Mouse (Mus musculus) cortical plate, adult 2 months (tissue): ENCODE data around the gene 1700029I15Rik. TPM values are rescaled to one million over a fixed set of nuclear protein-coding genes. Genes with fewer than 3 reads are reported as not detected.

Source experiments
- H3K27ac ChIP-seq: fragments of 200-500 bp; 2 replicates; pipeline ENCODE4 v1.5.1; 2012; ENCODE audit warnings: low read length, control low read depth, inconsistent platforms; ENCODE audit not compliant: insufficient read depth
- H3K4me1 ChIP-seq: fragments of 200-500 bp; 2 replicates; pipeline ENCODE4 v1.6.1; 2011; ENCODE audit warnings: low read length; ENCODE audit not compliant: control insufficient read depth, insufficient read depth
- H3K4me3 ChIP-seq: fragments of 200-500 bp; 2 replicates; pipeline ENCODE4 v1.5.1; 2011; ENCODE audit warnings: mild to moderate bottlenecking, low read length, control low read depth; ENCODE audit not compliant: insufficient read depth
- CTCF ChIP-seq: fragments of 200-500 bp; IDR thresholded peaks from 2 replicates; pipeline ENCODE4 v1.5.1; 2011; ENCODE audit warnings: mild to moderate bottlenecking, control low read depth, low read length; ENCODE audit not compliant: insufficient read depth; ENCODE audit errors: extremely low read depth
- POLR2A ChIP-seq: fragments of 200-500 bp; IDR thresholded peaks from 2 replicates; pipeline ENCODE4 v1.6.1; 2011; ENCODE audit warnings: mild to moderate bottlenecking, low read length, control low read depth; ENCODE audit not compliant: insufficient read depth; ENCODE audit errors: extremely low read depth
- polyA plus RNA-seq: library from polyadenylated mRNA; depleted of rRNA; stranded (reverse); fragments of >200 nt; gene quantifications from 2 replicates; pipeline ENCODE4 v1.2.3, GENCODE M21; 2012; rRNA removed

Gene 1700029I15Rik
- 4.2 and 4.4 TPM in 2 replicates for polyA plus RNA-seq

- Histone ChIP-seq H3K27ac (no peak within 1 kb of the TSS), H3K4me3 (no peak within 1 kb of the TSS), H3K4me1 (no peaks in the 10 kb centered on the region)
- TF ChIP-seq POLR2A (0 out of 2 replicates have a peak, but pooled peaks have one; percentile 7), CTCF (no peak)
Observed at GRCm38 (mm10) chr2:92381901-92382588, at the start of gene 1700029I15Rik. Gene 1700029I15Rik, plus strand, starts transcription at chr2:92382538.

GRCm38 (mm10) chr2:92342418-92342817 is 39.9 kb upstream of the 1700029I15Rik start:
- TF ChIP-seq POLR2A, result no peak
- no peak for TF ChIP-seq CTCF
- Histone ChIP-seq H3K4me3 (no peak overlapping the region), H3K4me1 (no peaks in the 10 kb centered on the region), H3K27ac (no peak overlapping the region)

- Histone ChIP-seq H3K27ac (no peak overlapping the region), H3K4me1 (peaks cover 6% of the 10 kb centered on the region), H3K4me3 (no peak overlapping the region)
- TF ChIP-seq CTCF (no peak), POLR2A (no peak)
Observed at GRCm38 (mm10) chr2:92347191-92347590, 35.1 kb upstream of the 1700029I15Rik start.

GRCm38 (mm10) chr2:92349589-92350425 is 32.5 kb upstream of the 1700029I15Rik start:
- H3K4me1 ChIP-seq, result peaks cover 6% of the 10 kb centered on the region
- H3K27ac ChIP-seq, result no peak overlapping the region
- TF ChIP-seq CTCF, result no peak
- TF ChIP-seq POLR2A, result no peak
- H3K4me3 ChIP-seq, result no peak overlapping the region

DNA sequence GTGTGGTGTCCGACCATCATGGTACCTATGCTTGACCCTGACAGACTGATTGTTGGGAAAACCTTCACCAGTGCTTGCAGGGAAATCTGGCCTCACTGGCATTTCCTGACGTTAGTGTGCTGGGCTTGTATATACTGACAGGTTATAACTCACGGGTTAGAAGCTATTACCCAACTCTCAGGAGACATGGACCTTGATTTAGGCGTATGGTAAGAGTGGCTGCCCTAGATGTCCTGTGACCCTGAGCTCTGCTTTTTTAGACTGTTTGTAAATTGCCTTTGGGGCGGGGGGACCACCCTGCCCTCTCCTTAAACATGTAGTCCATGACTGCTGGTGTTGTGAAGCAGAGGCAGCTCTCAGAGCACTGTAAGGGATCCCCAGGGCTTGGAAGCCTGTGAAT is 31.7 kb upstream of the 1700029I15Rik start:
- TF ChIP-seq POLR2A, result no peak
- no peak for TF ChIP-seq CTCF
- no peak overlapping the region for H3K4me3 ChIP-seq
- peaks cover 6% of the 10 kb centered on the region for H3K4me1 ChIP-seq
- no peak overlapping the region for H3K27ac ChIP-seq

GRCm38 (mm10) chr2:92353402-92353801 is 28.9 kb upstream of the 1700029I15Rik start:
- TF ChIP-seq CTCF, result no peak
- TF ChIP-seq POLR2A, result no peak
- Histone ChIP-seq H3K4me1 (peaks cover 6% of the 10 kb centered on the region), H3K4me3 (no peak overlapping the region), H3K27ac (no peak overlapping the region)

DNA sequence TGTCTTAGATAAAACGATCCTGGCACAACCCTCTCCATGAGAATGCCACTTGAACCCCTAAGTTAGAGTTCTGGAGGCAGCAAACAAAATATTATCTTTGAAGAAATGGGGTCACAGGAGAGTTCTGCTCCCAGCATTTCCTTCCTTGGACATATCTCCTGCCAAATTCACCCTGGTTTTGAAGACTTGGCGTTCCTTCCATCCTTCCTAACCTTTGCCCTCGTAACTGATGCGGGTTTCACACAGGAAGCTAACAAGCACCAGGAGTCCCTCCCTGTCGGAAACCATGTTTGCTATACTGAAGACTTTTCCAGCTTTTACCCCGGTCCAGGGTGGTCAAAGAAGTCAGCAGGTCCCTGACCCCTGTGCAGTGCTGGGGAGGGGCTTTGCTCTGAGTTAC is 28.1 kb upstream of the 1700029I15Rik start:
- no peak overlapping the region for H3K4me3 ChIP-seq
- H3K4me1 ChIP-seq, result peaks cover 4% of the 10 kb centered on the region
- no peak overlapping the region for H3K27ac ChIP-seq
- TF ChIP-seq CTCF, result no peak
- no peak for TF ChIP-seq POLR2A

- no peak overlapping the region for H3K4me3 ChIP-seq
- H3K4me1 ChIP-seq, result no peaks in the 10 kb centered on the region
- H3K27ac ChIP-seq, result no peak overlapping the region
- no peak for TF ChIP-seq POLR2A
- TF ChIP-seq CTCF, result no peak
Observed at GRCm38 (mm10) chr2:92359301-92359700, 23.0 kb upstream of the 1700029I15Rik start.

DNA sequence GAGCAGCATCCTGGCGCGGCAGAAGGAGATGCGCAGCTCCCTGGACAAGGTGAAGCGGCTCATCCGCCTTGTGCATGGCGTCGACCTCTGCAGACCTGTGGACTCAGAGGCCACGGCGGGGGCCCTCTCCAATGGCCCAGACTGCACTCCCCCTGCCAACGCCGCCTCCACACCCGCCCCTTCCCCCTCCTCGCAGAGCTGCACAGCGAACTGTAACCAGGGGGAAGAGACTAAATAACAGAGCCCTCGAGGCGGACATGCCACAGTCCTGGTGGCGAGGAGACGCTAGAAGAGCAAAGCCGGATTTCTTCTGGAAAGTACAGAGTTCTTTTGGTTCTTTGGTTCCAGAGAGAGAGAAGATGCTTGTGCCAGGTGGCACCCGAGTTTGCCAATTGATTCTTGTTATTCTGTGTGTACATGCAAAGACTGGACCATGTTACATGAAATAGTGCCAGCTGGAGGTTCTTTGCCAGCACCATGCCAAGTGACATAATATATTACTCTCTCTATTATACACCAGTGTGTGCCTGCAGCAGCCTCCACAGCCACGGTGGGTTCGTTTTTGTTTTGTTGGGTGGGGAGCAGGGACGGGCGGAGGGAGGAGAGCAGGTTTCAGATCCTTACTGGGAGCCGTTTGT is 22.0 kb upstream of the 1700029I15Rik start:
- no peak overlapping the region for H3K4me3 ChIP-seq
- no peaks in the 10 kb centered on the region for H3K4me1 ChIP-seq
- no peak overlapping the region for H3K27ac ChIP-seq
- TF ChIP-seq POLR2A, result no peak
- TF ChIP-seq CTCF, result no peak

DNA sequence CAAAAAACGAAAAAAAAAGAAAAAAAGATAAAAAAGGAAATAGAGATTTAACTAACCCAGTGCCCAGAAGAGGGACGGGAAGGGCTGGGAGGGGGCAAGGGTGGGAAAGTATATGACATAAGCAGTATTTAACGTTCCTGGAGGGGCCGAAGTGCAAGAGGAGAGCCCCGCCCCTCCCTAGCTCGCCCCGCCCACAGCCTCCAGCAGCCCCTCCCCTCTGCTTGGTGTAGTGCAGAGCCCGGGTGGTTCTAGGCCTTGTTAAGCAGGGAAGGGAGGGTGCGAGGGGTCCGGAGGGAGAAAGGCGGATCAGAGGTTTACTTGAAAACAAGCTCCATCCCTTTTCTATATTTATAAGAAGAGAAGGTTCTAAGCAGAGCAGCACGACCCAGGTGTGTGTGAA is 21.4 kb upstream of the 1700029I15Rik start:
- no peaks in the 10 kb centered on the region for H3K4me1 ChIP-seq
- no peak overlapping the region for H3K4me3 ChIP-seq
- no peak overlapping the region for H3K27ac ChIP-seq
- TF ChIP-seq POLR2A, result no peak
